Mouse (Mus musculus): ENCODE data around the gene Bsnd.

GRCm38 (mm10) chr4:106483831-106484230, 8.3 kb downstream of the Bsnd start:
- no peak for TF ChIP-seq TAL1 (IDR thresholded peaks at IDR 0.05; ENCODE audit: low read length)
- no peak for TF ChIP-seq GATA1 (IDR thresholded peaks at IDR 0.05; ENCODE audit: low read length)
